Mouse (Mus musculus) midbrain, embryonic 15.5 days (tissue): ENCODE measurements at regions not wholly inside any gene's neighbourhood (a gene's known extent, or its start where the extent isn't known, plus 50 kb on each side); places are given as distances from the start of the nearest gene placed in this dataset.
"Not testable (repeated sequence)": the region's sequence is repeated elsewhere in the genome, so short reads cannot be mapped to it uniquely, and the experiment has no call there.

Source experiments
- ATAC-seq: fragments of 200-750 bp; cut with Nextera tagmentation; replicated peaks from 2 replicates; pipeline ENCODE4 v1.8.0; 2017; ENCODE audit warnings: moderate TSS enrichment
- H3K27ac ChIP-seq: fragments of 300-500 bp; sonication (generic); 2 replicates; pipeline ENCODE4 v1.5.1; 2015; ENCODE audit warnings: mild to moderate bottlenecking, inconsistent platforms
- H3K27me3 ChIP-seq: fragments of 300-500 bp; sonication (generic); replicated peaks from 2 replicates; pipeline ENCODE4 v1.6.1; 2015; ENCODE audit warnings: inconsistent platforms
- H3K36me3 ChIP-seq: fragments of 300-500 bp; sonication (generic); replicated peaks from 2 replicates; pipeline ENCODE4 v1.6.1; 2015; ENCODE audit warnings: inconsistent platforms
- H3K4me1 ChIP-seq: fragments of 300-500 bp; sonication (generic); 2 replicates; pipeline ENCODE4 v1.6.1; 2015; ENCODE audit warnings: inconsistent platforms
- H3K4me2 ChIP-seq: fragments of 300-500 bp; sonication (generic); 2 replicates; pipeline ENCODE4 v1.6.1; 2015; ENCODE audit warnings: inconsistent platforms, mild to moderate bottlenecking, moderate library complexity
- H3K4me3 ChIP-seq: fragments of 300-500 bp; sonication (generic); 2 replicates; pipeline ENCODE4 v1.5.1; 2015; ENCODE audit warnings: mild to moderate bottlenecking, inconsistent platforms
- H3K9ac ChIP-seq: fragments of 300-500 bp; sonication (generic); 2 replicates; pipeline ENCODE4 v1.6.1; 2015; ENCODE audit warnings: mild to moderate bottlenecking, inconsistent platforms
- H3K9me3 ChIP-seq: fragments of 300-500 bp; sonication (generic); 2 replicates; pipeline ENCODE4 v1.6.1; 2016; ENCODE audit warnings: inconsistent platforms
- WGBS: fragments of 180-500 bp; shearing (Covaris S2); methylation state at CpG from one replicate; pipeline ENCODE4 v1.1.7; 2015; ENCODE audit warnings: mixed read lengths; 5-methylcytosine and 5-hydroxymethylcytosine counted together

DNA sequence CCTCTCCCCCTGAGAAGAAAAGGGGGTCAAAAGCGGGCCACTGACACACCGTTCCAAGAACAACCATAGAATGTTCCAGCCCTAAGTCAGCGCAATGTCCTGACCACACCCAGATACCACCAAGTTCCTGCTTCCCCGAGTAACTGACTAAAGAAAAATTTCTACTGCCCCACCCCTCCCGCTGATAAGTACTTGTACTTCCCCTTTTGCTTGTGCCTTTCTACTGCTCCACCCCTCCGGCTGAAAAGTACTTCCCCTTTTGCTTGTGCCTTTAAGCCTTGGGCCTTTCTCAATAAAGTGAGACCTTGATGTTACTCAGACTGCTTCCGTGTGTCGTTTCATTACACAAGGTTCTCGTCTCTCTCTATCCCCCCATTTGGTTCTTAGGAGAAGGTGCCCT is 51.6 kb upstream of the Alkbh8 start:
- H3K9me3 ChIP-seq, H3K27me3 ChIP-seq, H3K36me3 ChIP-seq, H3K27ac ChIP-seq, ATAC-seq, H3K9ac ChIP-seq, H3K4me2 ChIP-seq, H3K4me1 ChIP-seq, H3K4me3 ChIP-seq: not testable (repeated sequence)
- WGBS: 93% methylated on average over 9 of the region's 9 CpGs
